Mouse (Mus musculus) embryonic fibroblast, embryonic 13.5 days (primary cell): Measurements from ENCODE around the gene Syt6. TPM values are rescaled to one million over a fixed set of nuclear protein-coding genes. Genes with fewer than 3 reads are reported as not detected.
A peak's percentile ranks its signal among the peaks of the same experiment; 100 is the strongest.

Experiments
- H3K27ac ChIP-seq: 2 replicates; pipeline ENCODE4 v1.5.1; 2012; ENCODE audit warnings: low read length, control low read depth, inconsistent platforms; ENCODE audit not compliant: insufficient read depth
- H3K4me1 ChIP-seq: 2 replicates; pipeline ENCODE4 v1.6.1; 2011; ENCODE audit warnings: low read length; ENCODE audit not compliant: control insufficient read depth, insufficient read depth
- H3K4me3 ChIP-seq: 2 replicates; pipeline ENCODE4 v1.5.1; 2011; ENCODE audit warnings: mild to moderate bottlenecking, control low read depth, low read length; ENCODE audit not compliant: insufficient read depth
- CTCF ChIP-seq: IDR thresholded peaks from 2 replicates; pipeline ENCODE4 v1.5.1; 2011; ENCODE audit warnings: mild to moderate bottlenecking, control low read depth, low read length, moderate library complexity, borderline replicate concordance; ENCODE audit not compliant: insufficient read depth
- POLR2A ChIP-seq: IDR thresholded peaks from 2 replicates; pipeline ENCODE4 v1.6.1; 2011; ENCODE audit warnings: low read depth, mild to moderate bottlenecking, control low read depth, low read length, moderate library complexity
- polyA plus RNA-seq: library from polyadenylated mRNA; stranded (reverse); fragments of >200 nt; gene quantifications from 2 replicates; pipeline ENCODE4 v1.2.4, GENCODE M21; 2011; ENCODE audit warnings: low read depth; ENCODE audit not compliant: missing spikeins, insufficient read length

Syt6 gene
- polyA plus RNA-seq, 1 experiment, result 0.32 TPM

GRCm38 (mm10) chr3:103595271-103595810 lies 20.3 kb downstream of the Syt6 start:
- Histone ChIP-seq H3K27ac (no peak overlapping the region), H3K4me1 (peaks cover 8% of the 10 kb centered on the region), H3K4me3 (no peak overlapping the region)
- no peak for TF ChIP-seq CTCF
- TF ChIP-seq POLR2A, result no peak

- H3K4me1 ChIP-seq, result peaks cover 15% of the 10 kb centered on the region
- H3K27ac ChIP-seq, result no peak overlapping the region
- no peak overlapping the region for H3K4me3 ChIP-seq
- no peak for TF ChIP-seq CTCF
- TF ChIP-seq POLR2A, result no peak
Observed at GRCm38 (mm10) chr3:103597586-103597985, 22.6 kb downstream of the Syt6 start.

GRCm38 (mm10) chr3:103601011-103601410 lies 26.0 kb downstream of the Syt6 start:
- Histone ChIP-seq H3K4me3 (no peak overlapping the region), H3K4me1 (peaks cover 7% of the 10 kb centered on the region), H3K27ac (peak overlapping the region; percentile 3; the same call in 1 of the 2 replicates)
- TF ChIP-seq POLR2A, result no peak
- no peak for TF ChIP-seq CTCF

- Histone ChIP-seq H3K27ac (peak overlapping the region; percentile 23), H3K4me1 (peaks cover 7% of the 10 kb centered on the region), H3K4me3 (no peak overlapping the region)
- TF ChIP-seq CTCF, result no peak
- no peak for TF ChIP-seq POLR2A
Observed at GRCm38 (mm10) chr3:103601561-103601960, 26.5 kb downstream of the Syt6 start.

- TF ChIP-seq POLR2A, result no peak
- TF ChIP-seq CTCF, result no peak
- no peak overlapping the region for H3K4me3 ChIP-seq
- no peak overlapping the region for H3K27ac ChIP-seq
- peaks cover 7% of the 10 kb centered on the region; the same call in 1 of the 2 replicates for H3K4me1 ChIP-seq
Observed at GRCm38 (mm10) chr3:103606045-103606597, 31.1 kb downstream of the Syt6 start.

- peaks cover 5% of the 10 kb centered on the region; the same call in 1 of the 2 replicates for H3K4me1 ChIP-seq
- no peak overlapping the region for H3K27ac ChIP-seq
- TF ChIP-seq POLR2A, result no peak
- no peak for TF ChIP-seq CTCF
- H3K4me3 ChIP-seq, result no peak overlapping the region
Observed at GRCm38 (mm10) chr3:103606660-103607595, 31.9 kb downstream of the Syt6 start.

GRCm38 (mm10) chr3:103610231-103610630 lies 35.2 kb downstream of the Syt6 start:
- H3K4me3 ChIP-seq, result no peak overlapping the region
- no peak overlapping the region for H3K27ac ChIP-seq
- peaks cover 8% of the 10 kb centered on the region; the same call in 1 of the 2 replicates for H3K4me1 ChIP-seq
- no peak for TF ChIP-seq POLR2A
- TF ChIP-seq CTCF, result no peak

GRCm38 (mm10) chr3:103612636-103613355 lies 37.8 kb downstream of the Syt6 start:
- H3K4me1 ChIP-seq, result peaks cover 8% of the 10 kb centered on the region; the same call in 1 of the 2 replicates
- no peak for TF ChIP-seq CTCF
- TF ChIP-seq POLR2A, result no peak
- H3K27ac ChIP-seq, result no peak overlapping the region
- H3K4me3 ChIP-seq, result no peak overlapping the region

GRCm38 (mm10) chr3:103615621-103616020 lies 40.6 kb downstream of the Syt6 start:
- Histone ChIP-seq H3K4me1 (peaks cover 6% of the 10 kb centered on the region; the same call in 1 of the 2 replicates), H3K27ac (no peak overlapping the region; the same call in 1 of the 2 replicates), H3K4me3 (no peak overlapping the region)
- no peak for TF ChIP-seq POLR2A
- TF ChIP-seq CTCF, result no peak
